Mouse (Mus musculus): Measurements from ENCODE around the gene Vmn2r12. TPM values are rescaled to one million over a fixed set of nuclear protein-coding genes. Genes with fewer than 3 reads are reported as not detected.
"Not testable (repeated sequence)": the region's sequence is repeated elsewhere in the genome, so short reads cannot be mapped to it uniquely, and the experiment has no call there.

Vmn2r12 gene
- not detected in 2 replicates for polyA plus RNA-seq (2012; ENCODE audit: insufficient read depth, insufficient read length, low replicate concordance, missing spikeins)

- not testable (repeated sequence) for H3K4me3 ChIP-seq (ENCODE audit: insufficient read depth, low read depth, low read length); H3K4me1 ChIP-seq (ENCODE audit: control insufficient read depth, insufficient read depth, low read length); H3K27ac ChIP-seq (ENCODE audit: insufficient read depth, low read depth, low read length)
- WGBS: 90% methylated on average over 5 of the region's 5 CpGs
Measured at GRCm38 (mm10) chr5:109097850-109098249, at the start of gene Vmn2r12. Vmn2r12 (minus strand) TSS chr5:109097950.

- H3K27ac ChIP-seq (ENCODE audit: insufficient read depth, low read depth, low read length): no peak overlapping the region
- TF ChIP-seq CTCF (IDR thresholded peaks at IDR 0.05; ENCODE audit: insufficient read depth, low read depth, low read length) (no peak), POLR2A (IDR thresholded peaks at IDR 0.05; ENCODE audit: insufficient read depth, low read depth, low read length) (no peak)
- no peaks in the 10 kb centered on the region for H3K4me1 ChIP-seq (ENCODE audit: control insufficient read depth, insufficient read depth, low read length)
- WGBS: 80% methylated on average over 2 of the region's 2 CpGs
- no peak overlapping the region for H3K4me3 ChIP-seq (ENCODE audit: insufficient read depth, low read depth, low read length)
Measured at GRCm38 (mm10) chr5:109139546-109139945, 41.8 kb upstream of the Vmn2r12 start.

DNA sequence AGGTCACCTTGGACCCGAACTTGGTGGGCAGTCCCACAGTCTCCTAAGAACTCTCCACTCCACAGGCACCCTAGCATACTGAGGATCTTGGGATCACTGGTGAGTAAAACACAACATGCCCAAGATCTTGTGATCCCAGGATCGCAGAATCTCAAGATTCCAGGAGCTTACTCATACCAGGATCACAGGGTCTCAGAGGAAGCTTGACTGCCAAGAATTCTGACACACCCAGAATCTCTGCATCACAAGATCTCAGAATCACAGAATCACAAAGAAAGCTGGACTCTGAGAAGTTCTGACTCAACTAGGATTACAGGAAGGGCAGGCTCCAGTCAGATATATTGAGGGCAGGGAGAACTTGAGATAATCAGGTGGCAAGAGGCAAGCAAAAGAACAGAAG lies 39.0 kb upstream of the Vmn2r12 start:
- Histone ChIP-seq H3K4me3 (ENCODE audit: insufficient read depth, low read depth, low read length) (no peak overlapping the region), H3K27ac (ENCODE audit: insufficient read depth, low read depth, low read length) (no peak overlapping the region), H3K4me1 (ENCODE audit: control insufficient read depth, insufficient read depth, low read length) (no peaks in the 10 kb centered on the region)
- 92% methylated on average over 2 of the region's 2 CpGs for WGBS
- TF ChIP-seq POLR2A (IDR thresholded peaks at IDR 0.05; ENCODE audit: insufficient read depth, low read depth, low read length) (no peak), CTCF (IDR thresholded peaks at IDR 0.05; ENCODE audit: insufficient read depth, low read depth, low read length) (no peak)

DNA sequence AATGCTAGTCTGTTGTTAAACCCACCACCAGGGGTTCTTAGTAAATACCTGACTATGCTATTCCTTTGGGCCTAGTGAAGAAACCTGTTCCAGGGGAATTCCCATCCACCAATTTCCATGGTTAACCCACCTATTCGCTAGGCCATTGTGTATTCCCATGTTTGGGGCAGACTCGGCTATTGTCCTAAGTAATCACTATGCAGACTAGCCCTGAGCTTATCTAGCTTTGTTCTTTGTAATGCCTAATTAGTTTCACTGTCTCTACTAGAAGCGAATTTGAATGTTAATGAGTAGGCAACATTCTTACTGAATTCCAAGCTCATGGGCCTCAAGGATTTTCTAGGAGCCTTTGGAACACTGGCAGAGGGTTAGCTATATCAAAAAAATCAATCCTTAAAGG lies 1.3 kb downstream of the Vmn2r12 start:
- WGBS: 73% methylated on average over 3 of the region's 3 CpGs
- H3K27ac ChIP-seq (ENCODE audit: insufficient read depth, low read depth, low read length); H3K4me3 ChIP-seq (ENCODE audit: insufficient read depth, low read depth, low read length); H3K4me1 ChIP-seq (ENCODE audit: control insufficient read depth, insufficient read depth, low read length): not testable (repeated sequence)

- not testable (repeated sequence) for H3K4me1 ChIP-seq (ENCODE audit: control insufficient read depth, insufficient read depth, low read length); H3K4me3 ChIP-seq (ENCODE audit: insufficient read depth, low read depth, low read length); H3K27ac ChIP-seq (ENCODE audit: insufficient read depth, low read depth, low read length)
- 47% methylated on average over 4 of the region's 4 CpGs for WGBS
Measured at GRCm38 (mm10) chr5:109072016-109072415, 25.7 kb downstream of the Vmn2r12 start.

DNA sequence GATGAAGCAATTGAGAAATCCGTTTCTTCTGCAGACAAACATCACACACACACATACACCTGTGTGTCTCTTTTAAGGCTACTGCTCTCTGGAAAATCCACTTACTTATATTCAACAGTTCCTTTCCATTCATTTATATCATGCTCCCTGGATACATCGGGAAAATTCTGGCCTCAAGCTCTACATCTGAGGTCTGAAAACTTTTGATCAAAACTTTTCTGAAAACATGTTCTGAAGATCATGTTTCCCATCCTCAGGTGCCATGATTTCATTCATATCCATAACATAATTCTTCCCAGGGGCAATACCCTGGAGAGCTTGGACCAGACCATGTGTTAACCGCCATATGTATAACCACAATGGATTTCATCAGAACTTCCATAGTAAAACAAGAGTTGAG lies 38.3 kb downstream of the Vmn2r12 start, which contains the start of gene Vmn2r11:
Vmn2r11 (minus strand) TSS at position 101 of the 400 bp plus-strand sequence.
- not testable (repeated sequence) for H3K27ac ChIP-seq (ENCODE audit: insufficient read depth, low read depth, low read length); H3K4me3 ChIP-seq (ENCODE audit: insufficient read depth, low read depth, low read length); H3K4me1 ChIP-seq (ENCODE audit: control insufficient read depth, insufficient read depth, low read length)
- WGBS: 94% methylated on average over 3 of the region's 3 CpGs

- no peaks in the 10 kb centered on the region for H3K4me1 ChIP-seq (ENCODE audit: control insufficient read depth, insufficient read depth, low read length)
- 69% methylated on average over 1 of the region's 1 CpGs for WGBS
- no peak overlapping the region for H3K4me3 ChIP-seq (ENCODE audit: insufficient read depth, low read depth, low read length)
- H3K27ac ChIP-seq (ENCODE audit: insufficient read depth, low read depth, low read length): no peak overlapping the region
- TF ChIP-seq POLR2A (IDR thresholded peaks at IDR 0.05; ENCODE audit: insufficient read depth, low read depth, low read length): no peak
- no peak for TF ChIP-seq CTCF (IDR thresholded peaks at IDR 0.05; ENCODE audit: insufficient read depth, low read depth, low read length)
Measured at GRCm38 (mm10) chr5:109055286-109055685, 42.5 kb downstream of the Vmn2r12 start.

Other genes with a start within 250 kb of the Vmn2r12 start
- not detected in 2 replicates for gene Vmn2r9, start 245.3 kb downstream of the Vmn2r12 start, polyA plus RNA-seq (2012; ENCODE audit: insufficient read depth, insufficient read length, low replicate concordance, missing spikeins)
- gene Vmn2r10, start 91.4 kb downstream of the Vmn2r12 start, polyA plus RNA-seq (2012; ENCODE audit: insufficient read depth, insufficient read length, low replicate concordance, missing spikeins): not detected in 2 replicates
- gene Vmn2r11, start 38.4 kb downstream of the Vmn2r12 start, polyA plus RNA-seq (2012; ENCODE audit: insufficient read depth, insufficient read length, low replicate concordance, missing spikeins): not detected in 2 replicates
- not detected in 2 replicates for gene Vmn2r13, start 94.2 kb upstream of the Vmn2r12 start, polyA plus RNA-seq (2012; ENCODE audit: insufficient read depth, insufficient read length, low replicate concordance, missing spikeins)
- gene Vmn2r14, start 126.8 kb upstream of the Vmn2r12 start, polyA plus RNA-seq (2012; ENCODE audit: insufficient read depth, insufficient read length, low replicate concordance, missing spikeins): not detected in 2 replicates
- not detected in 2 replicates for gene Vmn2r15, start 199.7 kb upstream of the Vmn2r12 start, polyA plus RNA-seq (2012; ENCODE audit: insufficient read depth, insufficient read length, low replicate concordance, missing spikeins)
- gene Vmn2r16, start 232.2 kb upstream of the Vmn2r12 start, polyA plus RNA-seq (2012; ENCODE audit: insufficient read depth, insufficient read length, low replicate concordance, missing spikeins): not detected in 2 replicates

Measured in olfactory bulb, adult 2 months (tissue).